Mouse (Mus musculus): Measurements from ENCODE around the gene Zfp934.
"Not testable (repeated sequence)": the region's sequence is repeated elsewhere in the genome, so short reads cannot be mapped to it uniquely, and the experiment has no call there.

DNA sequence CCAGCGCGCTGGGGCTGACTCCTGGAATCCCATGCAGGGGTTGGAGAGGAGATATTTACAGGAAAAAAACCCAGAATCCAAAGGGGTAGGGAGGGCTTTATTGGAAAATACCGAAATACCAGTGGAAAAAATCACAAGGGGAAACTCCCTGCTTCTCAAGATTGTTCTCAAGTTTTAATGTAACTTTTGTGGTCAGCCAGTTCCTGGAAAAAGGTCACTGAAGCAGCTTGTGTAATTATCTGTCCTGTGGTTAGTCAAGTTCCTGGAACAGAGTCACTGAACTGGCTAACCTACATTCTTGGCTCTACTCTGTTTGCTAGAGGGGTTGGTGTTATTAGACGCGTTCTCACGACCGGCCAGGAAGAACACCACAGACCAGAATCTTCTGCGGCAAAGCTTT is 98.3 kb downstream of the Zfp934 start:
- TF ChIP-seq GATA1 (IDR thresholded peaks at IDR 0.05; ENCODE audit: borderline replicate concordance, low read length); FLI1 (IDR thresholded peaks at IDR 0.05; ENCODE audit: low read length): not testable (repeated sequence)
